Mouse (Mus musculus) ES-Bruce4 (cell line): ENCODE measurements around the gene Myo18b.

Experiments
- CTCF ChIP-seq: IDR thresholded peaks from one replicate; pipeline ENCODE4 v1.8.1; 2011; ENCODE audit warnings: low read depth, low read length
- POLR2A ChIP-seq: IDR thresholded peaks from one replicate; pipeline ENCODE4 v1.8.1; 2011; ENCODE audit warnings: low read length; ENCODE audit not compliant: insufficient read depth

DNA sequence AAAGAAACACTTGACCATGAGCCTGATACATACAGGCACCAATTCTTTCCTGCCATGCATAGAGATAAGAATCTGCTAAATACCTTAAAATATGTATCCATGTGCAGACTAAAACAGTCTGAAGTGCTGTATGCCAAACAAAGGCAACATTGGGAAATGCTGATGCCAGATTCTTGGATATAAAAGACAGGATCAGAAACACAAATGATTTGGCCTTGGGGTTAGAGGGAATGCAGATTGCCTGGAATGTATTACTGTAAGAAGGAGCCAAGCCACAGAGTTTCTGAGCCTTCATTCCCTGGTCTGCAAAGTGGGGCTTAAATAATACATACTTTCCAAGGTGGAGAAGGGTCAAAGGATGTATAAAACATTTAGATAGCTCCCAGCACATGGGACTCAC, 61.3 kb downstream of the Myo18b start:
- TF ChIP-seq CTCF (no peak), POLR2A (no peak)
